Mouse (Mus musculus) liver, adult 2 months (tissue): ENCODE results near the gene Slc43a2. TPM values are rescaled to one million over a fixed set of nuclear protein-coding genes. Genes with fewer than 3 reads are reported as not detected.

ENCODE experiments used
- DNase-seq: peaks from one replicate; pipeline ENCODE4 v3.0.0-alpha.2; 2011; ENCODE audit warnings: low read depth, low spot score; ENCODE audit errors: extremely low read depth
- H3K27ac ChIP-seq: fragments of 200-500 bp; replicated peaks from 2 replicates; pipeline ENCODE4 v1.5.1; 2012; ENCODE audit warnings: low read depth, mild to moderate bottlenecking, control low read depth, inconsistent platforms, low read length; ENCODE audit not compliant: insufficient read depth
- H3K27me3 ChIP-seq: fragments of 200-500 bp; 2 replicates; pipeline ENCODE4 v1.6.1; 2012; ENCODE audit warnings: mild to moderate bottlenecking, moderate library complexity, low read length, inconsistent platforms; ENCODE audit not compliant: control insufficient read depth, insufficient read depth
- H3K36me3 ChIP-seq: fragments of 200-500 bp; 2 replicates; pipeline ENCODE4 v1.6.1; 2012; ENCODE audit warnings: low read length, inconsistent platforms; ENCODE audit not compliant: control insufficient read depth, insufficient read depth
- H3K4me1 ChIP-seq: fragments of 200-500 bp; 2 replicates; pipeline ENCODE4 v1.6.1; 2011; ENCODE audit warnings: low read length; ENCODE audit not compliant: control insufficient read depth, insufficient read depth
- H3K4me3 ChIP-seq: fragments of 200-500 bp; 2 replicates; pipeline ENCODE4 v1.5.1; 2011; ENCODE audit warnings: low read depth, mild to moderate bottlenecking, control low read depth, low read length, moderate library complexity; ENCODE audit not compliant: insufficient read depth
- H3K79me2 ChIP-seq: fragments of 200-500 bp; 2 replicates; pipeline ENCODE4 v1.6.1; 2012; ENCODE audit warnings: inconsistent platforms, mild to moderate bottlenecking, low read length, moderate library complexity; ENCODE audit not compliant: control insufficient read depth, insufficient read depth
- H3K9ac ChIP-seq: fragments of 200-500 bp; 2 replicates; pipeline ENCODE4 v1.6.1; 2012; ENCODE audit warnings: low read depth, mild to moderate bottlenecking, control low read depth, inconsistent platforms, low read length
- CTCF ChIP-seq: fragments of 200-500 bp; IDR thresholded peaks from 2 replicates; pipeline ENCODE4 v1.5.1; 2011; ENCODE audit warnings: low read depth, low read length, control low read depth
- POLR2A ChIP-seq: fragments of 200-500 bp; IDR thresholded peaks from 2 replicates; pipeline ENCODE4 v1.6.1; 2011; ENCODE audit warnings: low read length, control low read depth; ENCODE audit not compliant: insufficient read depth; ENCODE audit errors: extremely low read depth
- WGBS: fragments of 180-500 bp; shearing (Covaris S2); methylation state at CpG from one replicate; pipeline ENCODE4 v1.1.7; 2018; 5-methylcytosine and 5-hydroxymethylcytosine counted together
- polyA plus RNA-seq: library from polyadenylated mRNA; depleted of rRNA; stranded (reverse); fragments of >200 nt; gene quantifications from 2 replicates; pipeline ENCODE4 v1.2.3, GENCODE M21; 2012; rRNA removed
- total RNA-seq: library from RNA; depleted of rRNA; stranded (reverse); fragments of >200 nt; gene quantifications from 2 replicates; pipeline ENCODE4 v1.2.3, GENCODE M21; 2014; rRNA removed

The Slc43a2 gene
- 4.1 and 8.9 TPM in 2 replicates for total RNA-seq
- polyA plus RNA-seq: 5.2 and 8.0 TPM in 2 replicates

- 1% methylated on average over 62 of the region's 62 CpGs for WGBS
- peaks cover 5% of the 10 kb centered on the region for H3K4me1 ChIP-seq
Measured at GRCm38 (mm10) chr11:75531469-75532242, at the start of gene Slc43a2. Slc43a2 (plus strand) TSS chr11:75531694.

GRCm38 (mm10) chr11:75486192-75486591, 45.3 kb upstream of the Slc43a2 start:
- H3K36me3 ChIP-seq: peaks cover 20% of the 10 kb centered on the region
- peaks cover 6% of the 10 kb centered on the region for H3K4me1 ChIP-seq
- TF ChIP-seq CTCF (no peak), POLR2A (no peak)
- H3K79me2 ChIP-seq: peaks cover 11% of the 10 kb centered on the region; the same call in 1 of the 2 replicates
- no peaks in the 10 kb centered on the region for H3K27me3 ChIP-seq
- WGBS: 23% methylated on average over 3 of the region's 3 CpGs
- H3K4me3 ChIP-seq: no peak overlapping the region
- H3K9ac ChIP-seq: no peak overlapping the region
- no peak for DNase-seq
- H3K27ac ChIP-seq: no peak overlapping the region

More at GRCm38 (mm10) chr11:75531469-75532242, at the start of gene Slc43a2:
- H3K4me3 ChIP-seq: peak within 1 kb of the TSS; percentile 86
- peak within 1 kb of the TSS; percentile 73 for H3K27ac ChIP-seq
- H3K36me3 ChIP-seq: peaks cover 6% of the 10 kb centered on the region; the same call in 1 of the 2 replicates
- peak; percentile 63 for DNase-seq
- TF ChIP-seq POLR2A (0 out of 2 replicates have a peak, but pooled peaks have one; percentile 13), CTCF (no peak)
- H3K9ac ChIP-seq: peak within 1 kb of the TSS; percentile 78
- H3K79me2 ChIP-seq: no peaks in the 10 kb centered on the region
- no peaks in the 10 kb centered on the region for H3K27me3 ChIP-seq

- Histone ChIP-seq H3K4me3 (peak within 1 kb of the TSS; percentile 85), H3K9ac (peak within 1 kb of the TSS; percentile 88), H3K4me1 (peaks cover 6% of the 10 kb centered on the region), H3K27me3 (no peaks in the 10 kb centered on the region), H3K27ac (peak within 1 kb of the TSS; percentile 78), H3K36me3 (peaks cover 25% of the 10 kb centered on the region), H3K79me2 (peaks cover 11% of the 10 kb centered on the region; the same call in 1 of the 2 replicates)
- peak; percentile 95 for DNase-seq
- TF ChIP-seq POLR2A: peak; percentile 61; the same call in 1 of the 2 replicates
- no peak for TF ChIP-seq CTCF
- WGBS: under 1% methylated on average over 52 of the region's 52 CpGs
Measured at GRCm38 (mm10) chr11:75486601-75487285, 44.8 kb upstream of the Slc43a2 start, which contains the start of gene Prpf8. Prpf8 (plus strand) TSS chr11:75486816.

- peaks cover 33% of the 10 kb centered on the region for H3K36me3 ChIP-seq
- no peak for DNase-seq
- peak overlapping the region; percentile 85 for H3K4me3 ChIP-seq
- peak overlapping the region; percentile 88 for H3K9ac ChIP-seq
- peaks cover 6% of the 10 kb centered on the region for H3K4me1 ChIP-seq
- H3K27ac ChIP-seq: peak overlapping the region; percentile 46
- peaks cover 11% of the 10 kb centered on the region; the same call in 1 of the 2 replicates for H3K79me2 ChIP-seq
- no peaks in the 10 kb centered on the region for H3K27me3 ChIP-seq
- WGBS: 11% methylated on average over 6 of the region's 6 CpGs
- TF ChIP-seq POLR2A: no peak
- no peak for TF ChIP-seq CTCF
Measured at GRCm38 (mm10) chr11:75487496-75487895, 44.0 kb upstream of the Slc43a2 start.

- peak; percentile 95 for DNase-seq
- no peaks in the 10 kb centered on the region for H3K27me3 ChIP-seq
- peak overlapping the region; percentile 92 for H3K27ac ChIP-seq
- H3K4me3 ChIP-seq: no peak overlapping the region
- 25% methylated on average over 10 of the region's 10 CpGs for WGBS
- peaks cover 70% of the 10 kb centered on the region for H3K36me3 ChIP-seq
- peaks cover 42% of the 10 kb centered on the region for H3K4me1 ChIP-seq
- H3K9ac ChIP-seq: peak overlapping the region; percentile 21
- no peaks in the 10 kb centered on the region for H3K79me2 ChIP-seq
- TF ChIP-seq POLR2A: no peak
- no peak for TF ChIP-seq CTCF
Measured at GRCm38 (mm10) chr11:75494296-75495049, 37.0 kb upstream of the Slc43a2 start.
